Mouse (Mus musculus) neural tube, embryonic 13.5 days (tissue): ENCODE measurements around the gene Gm20388. TPM values are rescaled to one million over a fixed set of nuclear protein-coding genes. Genes with fewer than 3 reads are reported as not detected.

ENCODE experiments used
- ATAC-seq: fragments of 200-750 bp; cut with Nextera tagmentation; 2 replicates; pipeline ENCODE4 v1.8.0; 2017; ENCODE audit warnings: low read depth, mild to moderate bottlenecking, moderate TSS enrichment, moderate library complexity
- H3K27ac ChIP-seq: fragments of 300-500 bp; sonication (generic); replicated peaks from 2 replicates; pipeline ENCODE4 v1.5.1; 2015; ENCODE audit warnings: moderate library complexity, mild to moderate bottlenecking, inconsistent platforms
- H3K27me3 ChIP-seq: fragments of 300-500 bp; sonication (generic); 2 replicates; pipeline ENCODE4 v1.6.1; 2015; ENCODE audit warnings: mild to moderate bottlenecking, inconsistent platforms
- H3K36me3 ChIP-seq: fragments of 300-500 bp; sonication (generic); 2 replicates; pipeline ENCODE4 v1.6.1; 2015; ENCODE audit warnings: mild to moderate bottlenecking, inconsistent platforms
- H3K4me1 ChIP-seq: fragments of 300-500 bp; sonication (generic); replicated peaks from 2 replicates; pipeline ENCODE4 v1.6.1; 2015; ENCODE audit warnings: inconsistent platforms
- H3K4me2 ChIP-seq: fragments of 300-500 bp; sonication (generic); 2 replicates; pipeline ENCODE4 v1.6.1; 2015; ENCODE audit warnings: inconsistent platforms, mild to moderate bottlenecking, moderate library complexity
- H3K4me3 ChIP-seq: fragments of 300-500 bp; sonication (generic); 2 replicates; pipeline ENCODE4 v1.5.1; 2015; ENCODE audit warnings: mild to moderate bottlenecking, inconsistent platforms
- H3K9ac ChIP-seq: fragments of 300-500 bp; sonication (generic); 2 replicates; pipeline ENCODE4 v1.6.1; 2015; ENCODE audit warnings: moderate library complexity, mild to moderate bottlenecking, inconsistent platforms
- H3K9me3 ChIP-seq: fragments of 300-500 bp; sonication (generic); 2 replicates; pipeline ENCODE4 v1.6.1; 2016; ENCODE audit warnings: inconsistent platforms
- WGBS: fragments of 180-500 bp; shearing (Covaris S2); methylation state at CpG from one replicate; pipeline ENCODE4 v1.1.7; 2015; 5-methylcytosine and 5-hydroxymethylcytosine counted together
- polyA plus RNA-seq: library from polyadenylated mRNA; unstranded; fragments of >200 nt; fragmentation: Nextera tagmentation; extraction: Ambion mirVana; gene quantifications from 2 replicates; pipeline ENCODE4 v1.2.1, GENCODE M21; 2015

Gm20388 gene
- polyA plus RNA-seq, 1 experiment from 2014 or later, result 0.27 TPM

DNA sequence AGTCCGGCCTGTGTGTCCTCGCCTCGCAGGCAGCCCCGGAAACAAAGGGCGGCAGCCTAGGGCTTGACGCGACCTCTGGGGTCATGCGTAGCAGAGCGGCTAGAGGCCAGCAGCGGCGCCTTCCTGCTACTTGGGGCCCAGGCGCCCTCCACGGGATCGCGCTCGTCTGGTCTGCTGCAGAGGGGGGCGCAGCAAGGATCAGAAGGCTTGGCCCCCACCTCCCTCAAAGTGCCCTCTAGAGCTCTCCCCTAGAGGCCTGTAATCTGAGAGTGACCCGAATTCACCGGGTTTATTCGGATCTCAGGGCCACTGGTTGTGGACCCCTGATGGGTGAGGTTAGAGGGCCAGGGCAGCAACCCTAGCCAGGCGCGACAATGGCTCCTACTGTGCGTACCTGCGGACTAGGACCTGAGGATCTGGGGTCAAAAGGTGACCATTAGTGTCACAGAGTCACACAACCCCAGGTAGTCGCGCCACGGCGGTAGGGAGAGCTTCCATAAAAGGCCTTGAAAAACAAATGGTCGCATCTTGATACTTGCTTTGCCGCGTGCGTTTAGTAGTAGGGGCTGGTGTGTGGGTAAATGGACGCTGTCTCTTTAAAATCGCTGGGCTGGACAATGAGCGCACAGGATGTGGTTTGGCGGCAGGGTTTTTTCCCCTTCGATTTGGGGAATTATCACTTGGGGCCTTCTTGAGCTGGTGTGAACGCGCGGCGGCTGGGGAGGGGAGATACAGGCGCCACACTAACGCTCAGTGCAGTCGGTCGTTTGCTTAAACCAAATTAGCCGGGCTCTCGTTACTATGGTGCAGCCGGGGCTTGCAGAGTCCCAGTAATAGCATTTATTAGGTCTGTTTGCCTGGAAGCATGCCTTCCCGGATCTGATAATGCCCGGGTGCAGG, 576.1 kb downstream of the Gm20388 start:
- WGBS, result 2% methylated on average over 50 of the region's 50 CpGs
- Histone ChIP-seq H3K9ac (peak overlapping the region; percentile 93), H3K27me3 (no peaks in the 10 kb centered on the region), H3K9me3 (no peaks in the 10 kb centered on the region), H3K36me3 (no peaks in the 10 kb centered on the region), H3K4me1 (peaks cover 67% of the 10 kb centered on the region), H3K4me2 (peak overlapping the region; percentile 91), H3K4me3 (peak overlapping the region; percentile 96), H3K27ac (peak overlapping the region; percentile 99)
- peak; percentile 13 for ATAC-seq

- Histone ChIP-seq H3K4me3 (peak overlapping the region; percentile 96), H3K27ac (peak overlapping the region; percentile 99), H3K36me3 (no peaks in the 10 kb centered on the region), H3K9me3 (no peaks in the 10 kb centered on the region), H3K27me3 (no peaks in the 10 kb centered on the region), H3K9ac (peak overlapping the region; percentile 93), H3K4me1 (peaks cover 72% of the 10 kb centered on the region), H3K4me2 (peak overlapping the region; percentile 91)
- no peak; the same call in 1 of the 2 replicates for ATAC-seq
- WGBS, result under 1% methylated on average over 34 of the region's 34 CpGs
Observed at GRCm38 (mm10) chr8:120487377-120487728, 576.7 kb downstream of the Gm20388 start.

GRCm38 (mm10) chr8:120487729-120488510, 577.3 kb downstream of the Gm20388 start:
- peak; percentile 54 for ATAC-seq
- H3K4me2 ChIP-seq, result peak overlapping the region; percentile 91
- peak overlapping the region; percentile 96 for H3K4me3 ChIP-seq
- peak overlapping the region; percentile 99 for H3K27ac ChIP-seq
- H3K27me3 ChIP-seq, result no peaks in the 10 kb centered on the region
- H3K4me1 ChIP-seq, result peaks cover 78% of the 10 kb centered on the region
- H3K9me3 ChIP-seq, result no peaks in the 10 kb centered on the region
- peak overlapping the region; percentile 93 for H3K9ac ChIP-seq
- WGBS, result under 1% methylated on average over 50 of the region's 55 CpGs
- H3K36me3 ChIP-seq, result no peaks in the 10 kb centered on the region

GRCm38 (mm10) chr8:120488636-120489131, 578.0 kb downstream of the Gm20388 start:
- Histone ChIP-seq H3K4me3 (peak overlapping the region; percentile 96), H3K4me1 (peaks cover 79% of the 10 kb centered on the region), H3K9ac (peak overlapping the region; percentile 93), H3K27ac (peak overlapping the region; percentile 99), H3K27me3 (no peaks in the 10 kb centered on the region), H3K9me3 (no peaks in the 10 kb centered on the region), H3K36me3 (no peaks in the 10 kb centered on the region), H3K4me2 (peak overlapping the region; percentile 91)
- WGBS, result under 1% methylated on average over 25 of the region's 25 CpGs
- ATAC-seq, result no peak

- Histone ChIP-seq H3K27me3 (no peaks in the 10 kb centered on the region), H3K4me2 (peak overlapping the region; percentile 91), H3K9ac (peak overlapping the region; percentile 93), H3K9me3 (no peaks in the 10 kb centered on the region), H3K4me3 (peak overlapping the region; percentile 96), H3K36me3 (no peaks in the 10 kb centered on the region), H3K4me1 (peaks cover 79% of the 10 kb centered on the region), H3K27ac (peak overlapping the region; percentile 99)
- ATAC-seq, result no peak
- under 1% methylated on average over 70 of the region's 73 CpGs for WGBS
Observed at GRCm38 (mm10) chr8:120489142-120489754, 578.6 kb downstream of the Gm20388 start.

GRCm38 (mm10) chr8:120489771-120490281, 579.2 kb downstream of the Gm20388 start:
- ATAC-seq, result no peak
- no peaks in the 10 kb centered on the region for H3K27me3 ChIP-seq

DNA sequence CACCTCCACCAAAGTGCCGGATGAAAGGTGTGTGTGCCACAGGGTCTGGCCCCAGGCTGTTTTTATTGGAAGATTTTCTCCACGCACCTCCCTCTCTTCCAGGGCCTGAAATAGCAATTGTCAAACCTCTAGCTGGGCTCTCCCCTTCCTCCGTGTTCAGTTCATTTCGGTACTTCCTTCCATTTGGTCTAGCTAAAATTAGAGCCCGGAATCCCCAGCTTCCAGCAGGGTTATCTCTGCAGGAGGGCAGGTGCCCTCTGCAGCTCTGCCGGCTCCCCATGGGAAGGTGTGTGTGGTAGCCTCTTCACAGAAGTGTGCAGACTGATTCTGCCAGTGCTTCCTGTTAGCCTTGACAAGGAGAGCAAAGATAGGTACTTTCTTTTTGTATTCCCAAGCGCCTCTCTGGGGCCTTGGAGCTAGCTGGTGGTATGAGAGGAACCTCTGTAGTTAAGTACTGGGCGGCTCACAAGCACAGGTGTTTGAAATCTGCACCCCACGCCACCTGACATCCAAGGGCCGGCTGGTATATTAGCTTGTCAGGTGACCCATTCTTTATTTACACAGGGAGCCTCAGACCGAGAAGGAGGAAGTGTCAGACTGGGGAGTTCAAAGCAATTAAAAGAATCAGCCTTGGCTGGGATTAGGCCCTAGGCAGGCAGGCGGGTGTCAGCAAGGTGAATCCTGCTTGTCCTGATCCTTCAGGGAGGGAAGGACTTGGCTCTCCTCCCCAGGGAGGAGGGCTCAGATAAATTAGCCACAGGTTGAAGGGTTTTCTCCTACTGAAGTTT, 579.9 kb downstream of the Gm20388 start:
- peak overlapping the region; percentile 99 for H3K27ac ChIP-seq
- peak overlapping the region; percentile 93 for H3K9ac ChIP-seq
- 13% methylated on average over 12 of the region's 12 CpGs for WGBS

More at GRCm38 (mm10) chr8:120489771-120490281, 579.2 kb downstream of the Gm20388 start:
- peaks cover 79% of the 10 kb centered on the region for H3K4me1 ChIP-seq
- no peaks in the 10 kb centered on the region for H3K36me3 ChIP-seq
- H3K4me2 ChIP-seq, result peak overlapping the region; percentile 91
- H3K9ac ChIP-seq, result peak overlapping the region; percentile 93
- 2% methylated on average over 15 of the region's 15 CpGs for WGBS
- peak overlapping the region; percentile 96 for H3K4me3 ChIP-seq
- peak overlapping the region; percentile 99 for H3K27ac ChIP-seq
- no peaks in the 10 kb centered on the region for H3K9me3 ChIP-seq

DNA sequence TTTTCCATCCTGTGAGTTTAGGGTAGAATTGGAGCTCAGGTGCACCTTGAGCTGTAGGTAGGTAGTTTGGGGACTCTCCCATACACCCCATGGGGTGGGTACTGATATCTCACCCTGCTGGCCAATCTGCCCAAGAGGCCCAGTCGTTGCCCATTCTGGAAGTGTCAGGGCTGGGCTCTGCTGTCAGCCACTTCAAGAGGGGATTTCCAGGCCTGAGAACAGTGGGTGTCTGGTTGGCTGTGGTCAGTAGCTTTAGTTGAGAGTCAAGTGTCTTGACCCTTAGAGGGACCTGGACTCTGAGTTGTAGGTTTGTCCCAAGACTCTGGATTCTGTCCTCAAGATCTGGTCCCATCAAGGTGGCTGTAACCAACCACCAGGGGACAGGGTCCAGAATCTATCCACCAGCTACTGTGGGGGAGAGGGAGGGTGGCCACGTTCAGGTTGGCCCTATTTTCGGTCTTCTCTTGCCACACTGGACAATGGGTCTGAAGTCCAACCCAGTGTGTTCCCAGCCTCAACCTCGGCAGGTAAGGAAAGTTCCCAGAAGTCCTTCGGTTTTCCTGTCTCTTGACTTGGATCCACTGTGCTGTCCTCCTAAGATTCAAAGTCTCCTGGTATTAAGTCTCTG, 580.6 kb downstream of the Gm20388 start:
- H3K27me3 ChIP-seq, result no peaks in the 10 kb centered on the region
- H3K27ac ChIP-seq, result peak overlapping the region; percentile 79
- peak overlapping the region; percentile 93 for H3K9ac ChIP-seq
- no peak for ATAC-seq
- H3K4me1 ChIP-seq, result peaks cover 79% of the 10 kb centered on the region
- no peaks in the 10 kb centered on the region for H3K9me3 ChIP-seq
- H3K4me2 ChIP-seq, result peak overlapping the region; percentile 91
- 58% methylated on average over 5 of the region's 5 CpGs for WGBS
- peak overlapping the region; percentile 96 for H3K4me3 ChIP-seq
- no peaks in the 10 kb centered on the region for H3K36me3 ChIP-seq

More for the DNA sequence above, 579.9 kb downstream of the Gm20388 start:
- no peak for ATAC-seq
- peak overlapping the region; percentile 91 for H3K4me2 ChIP-seq
- H3K36me3 ChIP-seq, result no peaks in the 10 kb centered on the region
- peak overlapping the region; percentile 96 for H3K4me3 ChIP-seq
- no peaks in the 10 kb centered on the region for H3K27me3 ChIP-seq
- no peaks in the 10 kb centered on the region for H3K9me3 ChIP-seq
- peaks cover 79% of the 10 kb centered on the region for H3K4me1 ChIP-seq

DNA sequence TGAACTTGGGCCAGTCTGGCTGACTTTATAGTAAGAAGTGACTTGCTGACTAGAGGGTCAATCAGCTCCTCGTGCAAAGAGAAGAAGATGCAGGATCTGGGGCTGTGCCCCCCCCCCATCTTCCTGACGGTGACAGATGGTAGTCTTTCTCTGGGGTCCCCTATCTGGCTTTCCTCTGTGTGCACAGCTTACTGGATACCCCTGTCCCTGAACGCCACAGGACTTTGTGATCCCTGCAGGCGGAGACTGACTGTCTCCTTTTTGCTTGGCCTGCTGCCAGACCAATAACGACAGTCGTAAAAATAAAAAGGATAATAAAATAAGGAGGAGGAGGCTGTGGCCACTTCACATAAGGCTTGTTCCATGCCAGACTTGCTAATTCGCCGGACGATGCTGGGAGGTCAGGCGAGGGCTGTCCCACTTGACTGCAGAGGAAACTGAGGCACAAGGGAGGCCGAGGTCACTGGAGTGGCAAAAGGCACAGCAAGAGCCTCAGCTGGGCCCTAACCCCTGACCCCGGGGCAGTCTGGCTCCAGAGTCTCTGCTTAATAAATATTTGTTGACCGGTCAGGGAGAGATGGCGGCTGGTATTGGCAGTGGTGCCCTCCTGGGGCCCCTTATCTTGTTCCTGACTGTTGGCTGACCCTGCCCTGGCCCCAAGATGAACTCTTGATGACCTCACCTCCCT, 581.7 kb downstream of the Gm20388 start:
- no peaks in the 10 kb centered on the region for H3K27me3 ChIP-seq
- peak overlapping the region; percentile 91 for H3K4me2 ChIP-seq
- peak overlapping the region; percentile 96 for H3K4me3 ChIP-seq
- peak overlapping the region; percentile 79 for H3K27ac ChIP-seq
- peaks cover 79% of the 10 kb centered on the region for H3K4me1 ChIP-seq
- H3K9me3 ChIP-seq, result no peaks in the 10 kb centered on the region
- no peaks in the 10 kb centered on the region for H3K36me3 ChIP-seq
- peak overlapping the region; percentile 93 for H3K9ac ChIP-seq
- no peak for ATAC-seq
- WGBS, result 5% methylated on average over 14 of the region's 14 CpGs

DNA sequence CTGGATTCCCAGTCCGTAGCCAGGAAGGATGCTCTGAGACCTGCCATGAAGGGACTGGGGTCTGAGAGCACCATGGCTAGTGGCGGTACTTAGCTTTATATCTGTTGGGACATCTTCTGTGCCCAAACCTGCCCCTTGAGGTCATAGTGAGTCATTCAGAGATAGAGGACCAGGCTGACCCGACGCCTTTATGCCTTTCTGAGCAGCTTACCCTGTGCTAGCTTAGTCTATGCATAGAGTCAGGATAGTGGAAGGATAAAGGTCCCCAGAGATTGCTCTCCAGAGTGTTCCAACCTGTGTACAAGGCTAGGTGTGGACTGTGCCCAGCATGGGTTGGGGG, 582.2 kb downstream of the Gm20388 start:
- Histone ChIP-seq H3K36me3 (no peaks in the 10 kb centered on the region), H3K27me3 (no peaks in the 10 kb centered on the region), H3K27ac (peak overlapping the region; percentile 79), H3K4me1 (peaks cover 83% of the 10 kb centered on the region), H3K4me3 (peak overlapping the region; percentile 96), H3K9ac (peak overlapping the region; percentile 93), H3K9me3 (no peaks in the 10 kb centered on the region), H3K4me2 (peak overlapping the region; percentile 91)
- no peak for ATAC-seq
- WGBS, result 33% methylated on average over 4 of the region's 4 CpGs
